Mouse (Mus musculus): ENCODE data around the gene Col6a5. TPM values are rescaled to one million over a fixed set of nuclear protein-coding genes. Genes with fewer than 3 reads are reported as not detected.

Gene Col6a5
- total and polyA plus RNA-seq, 2 experiments from 2014 or later: 0.40 to 1.3 TPM

- 89% methylated on average over 9 of the region's 9 CpGs for WGBS
- H3K4me3 ChIP-seq (ENCODE audit: low read depth, low read length): no peak overlapping the region
- DNase-seq: no peak
- H3K9ac ChIP-seq: no peak overlapping the region
- H3K4me2 ChIP-seq (ENCODE audit: low read depth): no peak overlapping the region
- H3K9me3 ChIP-seq (ENCODE audit: low read length): no peaks in the 10 kb centered on the region
- H3K27me3 ChIP-seq (ENCODE audit: insufficient read depth, low read length): no peaks in the 10 kb centered on the region; the same call in 1 of the 2 replicates
- no peaks in the 10 kb centered on the region for H3K4me1 ChIP-seq (ENCODE audit: insufficient read depth)
- H3K27ac ChIP-seq (ENCODE audit: low read depth, low read length): no peak overlapping the region
- H3K36me3 ChIP-seq (ENCODE audit: insufficient read depth): no peaks in the 10 kb centered on the region
- no peak for TF ChIP-seq CTCF (IDR thresholded peaks at IDR 0.05; ENCODE audit: low read depth)
- no peak for ATAC-seq
Observed at GRCm38 (mm10) chr9:105831291-105831690, 129.2 kb downstream of the Col6a5 start.

- ATAC-seq: no peak
- TF ChIP-seq CTCF (IDR thresholded peaks at IDR 0.05; ENCODE audit: low read depth): no peak
- H3K9ac ChIP-seq: no peak within 1 kb of the TSS
Observed at GRCm38 (mm10) chr9:105827791-105828385, 132.6 kb downstream of the Col6a5 start, which contains the start of gene Col6a6. Gene Col6a6, minus strand, starts transcription at chr9:105828160.

GRCm38 (mm10) chr9:105827076-105827647 lies 133.3 kb downstream of the Col6a5 start:
- ATAC-seq: no peak
- no peaks in the 10 kb centered on the region for H3K36me3 ChIP-seq (ENCODE audit: insufficient read depth)
- H3K27me3 ChIP-seq (ENCODE audit: insufficient read depth, low read length): no peaks in the 10 kb centered on the region; the same call in 1 of the 2 replicates
- H3K4me1 ChIP-seq (ENCODE audit: insufficient read depth): no peaks in the 10 kb centered on the region
- no peak overlapping the region for H3K4me3 ChIP-seq (ENCODE audit: low read depth, low read length)
- TF ChIP-seq CTCF (IDR thresholded peaks at IDR 0.05; ENCODE audit: low read depth): no peak
- no peaks in the 10 kb centered on the region for H3K9me3 ChIP-seq (ENCODE audit: low read length)
- no peak overlapping the region for H3K4me2 ChIP-seq (ENCODE audit: low read depth)
- no peak overlapping the region for H3K9ac ChIP-seq
- H3K27ac ChIP-seq (ENCODE audit: low read depth, low read length): no peak overlapping the region
- no peak for DNase-seq
- 58% methylated on average over 8 of the region's 8 CpGs for WGBS

More at GRCm38 (mm10) chr9:105827791-105828385, 132.6 kb downstream of the Col6a5 start, which contains the start of gene Col6a6:
- Histone ChIP-seq H3K9me3 (ENCODE audit: low read length) (no peaks in the 10 kb centered on the region), H3K4me3 (ENCODE audit: low read depth, low read length) (no peak within 1 kb of the TSS), H3K36me3 (ENCODE audit: insufficient read depth) (no peaks in the 10 kb centered on the region), H3K4me2 (ENCODE audit: low read depth) (no peak within 1 kb of the TSS), H3K4me1 (ENCODE audit: insufficient read depth) (no peaks in the 10 kb centered on the region), H3K27me3 (ENCODE audit: insufficient read depth, low read length) (no peaks in the 10 kb centered on the region; the same call in 1 of the 2 replicates), H3K27ac (ENCODE audit: low read depth, low read length) (no peak within 1 kb of the TSS)
- 18% methylated on average over 19 of the region's 20 CpGs for WGBS
- no peak for DNase-seq

- TF ChIP-seq CTCF (IDR thresholded peaks at IDR 0.05; ENCODE audit: low read depth): no peak
- H3K9me3 ChIP-seq (ENCODE audit: low read length): no peaks in the 10 kb centered on the region
- no peak overlapping the region for H3K9ac ChIP-seq
- H3K4me1 ChIP-seq (ENCODE audit: insufficient read depth): no peaks in the 10 kb centered on the region
- no peaks in the 10 kb centered on the region for H3K27me3 ChIP-seq (ENCODE audit: insufficient read depth, low read length)
- DNase-seq (no peak), ATAC-seq (no peak)
- 87% methylated on average over 6 of the region's 6 CpGs for WGBS
- no peak overlapping the region for H3K27ac ChIP-seq (ENCODE audit: low read depth, low read length)
- no peak overlapping the region for H3K4me3 ChIP-seq (ENCODE audit: low read depth, low read length)
- H3K4me2 ChIP-seq (ENCODE audit: low read depth): no peak overlapping the region
- H3K36me3 ChIP-seq (ENCODE audit: insufficient read depth): no peaks in the 10 kb centered on the region
Observed at GRCm38 (mm10) chr9:105820711-105821110, 139.7 kb downstream of the Col6a5 start.

GRCm38 (mm10) chr9:105819155-105819709 lies 141.2 kb downstream of the Col6a5 start:
- H3K4me1 ChIP-seq (ENCODE audit: insufficient read depth): no peaks in the 10 kb centered on the region
- H3K36me3 ChIP-seq (ENCODE audit: insufficient read depth): no peaks in the 10 kb centered on the region
- H3K4me3 ChIP-seq (ENCODE audit: low read depth, low read length): no peak overlapping the region
- no peak overlapping the region for H3K4me2 ChIP-seq (ENCODE audit: low read depth)
- H3K27ac ChIP-seq (ENCODE audit: low read depth, low read length): no peak overlapping the region
- no peak for TF ChIP-seq CTCF (IDR thresholded peaks at IDR 0.05; ENCODE audit: low read depth)
- no peak for DNase-seq
- no peaks in the 10 kb centered on the region for H3K27me3 ChIP-seq (ENCODE audit: insufficient read depth, low read length)
- H3K9me3 ChIP-seq (ENCODE audit: low read length): no peaks in the 10 kb centered on the region
- no peak for ATAC-seq
- WGBS: 75% methylated on average over 29 of the region's 29 CpGs
- H3K9ac ChIP-seq: no peak overlapping the region

- no peak overlapping the region for H3K27ac ChIP-seq (ENCODE audit: low read depth, low read length)
- H3K9ac ChIP-seq: no peak overlapping the region
- H3K4me3 ChIP-seq (ENCODE audit: low read depth, low read length): no peak overlapping the region
- DNase-seq (no peak), ATAC-seq (no peak)
- no peak overlapping the region for H3K4me2 ChIP-seq (ENCODE audit: low read depth)
- no peaks in the 10 kb centered on the region for H3K36me3 ChIP-seq (ENCODE audit: insufficient read depth)
- H3K9me3 ChIP-seq (ENCODE audit: low read length): no peaks in the 10 kb centered on the region
- H3K4me1 ChIP-seq (ENCODE audit: insufficient read depth): no peaks in the 10 kb centered on the region
- TF ChIP-seq CTCF (IDR thresholded peaks at IDR 0.05; ENCODE audit: low read depth): no peak
- whole genome bisulfite sequencing: 92% methylated on average over 5 of the region's 5 CpGs
- H3K27me3 ChIP-seq (ENCODE audit: insufficient read depth, low read length): no peaks in the 10 kb centered on the region
Observed at GRCm38 (mm10) chr9:105814436-105814835, 146.0 kb downstream of the Col6a5 start.

- H3K36me3 ChIP-seq (ENCODE audit: insufficient read depth): no peaks in the 10 kb centered on the region
- TF ChIP-seq CTCF (IDR thresholded peaks at IDR 0.05; ENCODE audit: low read depth): no peak
- H3K27me3 ChIP-seq (ENCODE audit: insufficient read depth, low read length): no peaks in the 10 kb centered on the region
- DNase-seq: no peak
- WGBS: 49% methylated on average over 7 of the region's 7 CpGs
- no peaks in the 10 kb centered on the region for H3K4me1 ChIP-seq (ENCODE audit: insufficient read depth)
- H3K27ac ChIP-seq (ENCODE audit: low read depth, low read length): no peak overlapping the region
- no peak overlapping the region for H3K4me3 ChIP-seq (ENCODE audit: low read depth, low read length)
- H3K9me3 ChIP-seq (ENCODE audit: low read length): no peaks in the 10 kb centered on the region
- no peak overlapping the region for H3K9ac ChIP-seq
- no peak overlapping the region for H3K4me2 ChIP-seq (ENCODE audit: low read depth)
- no peak for ATAC-seq
Observed at GRCm38 (mm10) chr9:105811458-105811857, 149.0 kb downstream of the Col6a5 start.

All from forebrain, postnatal 0 days (tissue).